Mouse (Mus musculus) bone marrow macrophage, adult 2 months (primary cell): Measurements from ENCODE around the gene Cyb561.

ENCODE experiments used
- CTCF ChIP-seq: IDR thresholded peaks from 2 replicates; pipeline ENCODE4 v1.5.1; 2012; ENCODE audit warnings: low read depth, mild to moderate bottlenecking, low read length, moderate library complexity
- POLR2A ChIP-seq: IDR thresholded peaks from 2 replicates; pipeline ENCODE4 v1.6.1; 2012; ENCODE audit warnings: mild to moderate bottlenecking, low read depth, low read length, borderline replicate concordance

DNA sequence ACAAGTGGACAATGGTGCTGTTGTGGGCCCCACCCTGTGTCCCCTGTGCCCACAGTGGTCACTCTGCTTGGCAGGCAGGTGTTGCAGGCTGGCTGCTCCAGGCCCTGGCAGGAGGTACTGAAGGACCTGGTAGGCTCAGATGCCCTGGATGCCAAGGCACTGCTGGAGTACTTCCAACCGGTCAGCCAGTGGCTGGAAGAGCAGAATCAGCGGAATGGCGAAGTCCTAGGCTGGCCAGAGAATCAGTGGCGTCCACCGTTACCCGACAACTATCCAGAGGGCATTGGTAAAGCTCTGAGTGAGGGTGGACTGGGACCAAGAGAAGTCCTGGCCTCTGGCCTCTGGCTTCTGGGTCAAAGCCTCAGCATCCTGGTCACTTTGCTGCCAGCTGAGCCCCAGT is 21.5 kb upstream of the Cyb561 start:
- TF ChIP-seq CTCF (no peak), POLR2A (no peak)
